Mouse (Mus musculus) testis, adult 2 months (tissue): ENCODE results near the gene Psmg3. TPM values are rescaled to one million over a fixed set of nuclear protein-coding genes. Genes with fewer than 3 reads are reported as not detected.

Experiments
- H3K27ac ChIP-seq: fragments of 200-500 bp; 2 replicates; pipeline ENCODE4 v1.5.1; 2012; ENCODE audit warnings: low read depth, low read length; ENCODE audit not compliant: control insufficient read depth, insufficient read depth
- H3K27me3 ChIP-seq: fragments of 200-500 bp; 2 replicates; pipeline ENCODE4 v1.6.1; 2012; ENCODE audit warnings: mild to moderate bottlenecking, low read length, moderate library complexity; ENCODE audit not compliant: control insufficient read depth, insufficient read depth
- H3K36me3 ChIP-seq: fragments of 200-500 bp; 2 replicates; pipeline ENCODE4 v1.6.1; 2012; ENCODE audit warnings: mild to moderate bottlenecking, low read length; ENCODE audit not compliant: control insufficient read depth, insufficient read depth
- H3K4me1 ChIP-seq: fragments of 200-500 bp; 2 replicates; pipeline ENCODE4 v1.6.1; 2012; ENCODE audit warnings: low read length; ENCODE audit not compliant: control insufficient read depth, insufficient read depth
- H3K4me3 ChIP-seq: fragments of 200-500 bp; 2 replicates; pipeline ENCODE4 v1.5.1; 2012; ENCODE audit warnings: low read depth, mild to moderate bottlenecking, low read length, moderate library complexity, mixed read lengths; ENCODE audit not compliant: control insufficient read depth
- CTCF ChIP-seq: fragments of 200-500 bp; IDR thresholded peaks from 2 replicates; pipeline ENCODE4 v1.5.1; 2012; ENCODE audit warnings: low read depth, mild to moderate bottlenecking, inconsistent platforms, low read length, moderate library complexity; ENCODE audit not compliant: control insufficient read depth, insufficient read depth, insufficient replicate concordance
- POLR2A ChIP-seq: fragments of 200-500 bp; IDR thresholded peaks from 2 replicates; pipeline ENCODE4 v1.6.1; 2012; ENCODE audit warnings: low read depth, mild to moderate bottlenecking, inconsistent platforms, low read length, moderate library complexity; ENCODE audit not compliant: control insufficient read depth
- polyA plus RNA-seq: library from polyadenylated mRNA; depleted of rRNA; stranded (reverse); fragments of >200 nt; gene quantifications from 2 replicates; pipeline ENCODE4 v1.2.3, GENCODE M21; 2012

The Psmg3 gene
- polyA plus RNA-seq, 1 experiment, result 9.9 TPM

GRCm38 (mm10) chr5:139821466-139822459 lies 4.9 kb downstream of the Psmg3 start:
- Histone ChIP-seq H3K4me3 (no peak overlapping the region; the same call in 1 of the 2 replicates), H3K4me1 (peaks cover 6% of the 10 kb centered on the region), H3K27me3 (no peaks in the 10 kb centered on the region), H3K36me3 (peaks cover 1% of the 10 kb centered on the region), H3K27ac (no peak overlapping the region)
- TF ChIP-seq CTCF (no peak), POLR2A (no peak)

- H3K4me3 ChIP-seq, result no peak within 1 kb of the TSS
- H3K27me3 ChIP-seq, result no peaks in the 10 kb centered on the region
- H3K4me1 ChIP-seq, result no peaks in the 10 kb centered on the region
- TF ChIP-seq CTCF (no peak), POLR2A (no peak)
- H3K27ac ChIP-seq, result no peak within 1 kb of the TSS
- H3K36me3 ChIP-seq, result peaks cover 1% of the 10 kb centered on the region
These were observed 7.0 kb downstream of the Psmg3 start, which contains the start of gene Tmem184a for GRCm38 (mm10) chr5:139819538-139820181. Gene Tmem184a (minus strand): TSS chr5:139819917.

GRCm38 (mm10) chr5:139818801-139819200 lies 7.9 kb downstream of the Psmg3 start:
- Histone ChIP-seq H3K27me3 (no peaks in the 10 kb centered on the region), H3K27ac (no peak overlapping the region), H3K36me3 (peaks cover under 1% of the 10 kb centered on the region), H3K4me1 (no peaks in the 10 kb centered on the region), H3K4me3 (no peak overlapping the region)
- TF ChIP-seq POLR2A, result no peak
- TF ChIP-seq CTCF, result peak; percentile 33; the same call in 1 of the 2 replicates

GRCm38 (mm10) chr5:139818056-139818455 lies 8.6 kb downstream of the Psmg3 start:
- Histone ChIP-seq H3K4me1 (no peaks in the 10 kb centered on the region), H3K27me3 (no peaks in the 10 kb centered on the region), H3K27ac (no peak overlapping the region), H3K36me3 (no peaks in the 10 kb centered on the region; the same call in 1 of the 2 replicates), H3K4me3 (no peak overlapping the region)
- TF ChIP-seq CTCF (no peak), POLR2A (no peak)

GRCm38 (mm10) chr5:139817292-139817691 lies 9.4 kb downstream of the Psmg3 start:
- H3K4me3 ChIP-seq, result no peak overlapping the region

GRCm38 (mm10) chr5:139816445-139816844 lies 10.2 kb downstream of the Psmg3 start:
- no peaks in the 10 kb centered on the region for H3K27me3 ChIP-seq

More at GRCm38 (mm10) chr5:139817292-139817691, 9.4 kb downstream of the Psmg3 start:
- no peak overlapping the region for H3K27ac ChIP-seq
- H3K4me1 ChIP-seq, result no peaks in the 10 kb centered on the region
- no peaks in the 10 kb centered on the region for H3K27me3 ChIP-seq
- no peaks in the 10 kb centered on the region for H3K36me3 ChIP-seq
- TF ChIP-seq CTCF, result peak; percentile 94
- no peak for TF ChIP-seq POLR2A

GRCm38 (mm10) chr5:139815964-139816363 lies 10.7 kb downstream of the Psmg3 start:
- peak overlapping the region; percentile 77 for H3K27ac ChIP-seq
- no peaks in the 10 kb centered on the region for H3K36me3 ChIP-seq
- no peak overlapping the region for H3K4me3 ChIP-seq
- no peaks in the 10 kb centered on the region for H3K27me3 ChIP-seq
- TF ChIP-seq CTCF (no peak), POLR2A (peak; percentile 32; the same call in 1 of the 2 replicates)
- H3K4me1 ChIP-seq, result no peaks in the 10 kb centered on the region

More at GRCm38 (mm10) chr5:139816445-139816844, 10.2 kb downstream of the Psmg3 start:
- no peak overlapping the region for H3K4me3 ChIP-seq
- TF ChIP-seq POLR2A, result no peak
- TF ChIP-seq CTCF, result no peak
- H3K27ac ChIP-seq, result peak overlapping the region; percentile 77
- no peaks in the 10 kb centered on the region for H3K4me1 ChIP-seq
- H3K36me3 ChIP-seq, result no peaks in the 10 kb centered on the region
